Mouse (Mus musculus) adrenal gland, postnatal 36 days (tissue): ENCODE results near the gene Ifitm5. TPM values are rescaled to one million over a fixed set of nuclear protein-coding genes. Genes with fewer than 3 reads are reported as not detected.
"Not testable (repeated sequence)": the region's sequence is repeated elsewhere in the genome, so short reads cannot be mapped to it uniquely, and the experiment has no call there.

Experiments
- DNase-seq, 2 experiments: peaks; one replicate each; pipeline ENCODE4 v3.0.0; 2021; ENCODE audit warnings: mixed read lengths in 1 of 2
- long read RNA-seq, 2 experiments: library from polyadenylated mRNA; stranded (forward); transcript quantifications; one replicate each; pipeline ENCODE4 v2.0.0; 2021; ENCODE audit warnings: borderline sequencing depth in 2 of 2
- total RNA-seq, 2 experiments: library from RNA; stranded (reverse); gene quantifications; 2 replicates each; pipeline ENCODE4 v1.2.3; 2021

Ifitm5 gene
- total RNA-seq: 1 to 10 TPM in 1 of 2 experiments, under 1 TPM in 1; 0.63 to 1.7 TPM
- long read RNA-seq, experiment 1: 0 reads
- long read RNA-seq, experiment 2: 0 reads

DNA sequence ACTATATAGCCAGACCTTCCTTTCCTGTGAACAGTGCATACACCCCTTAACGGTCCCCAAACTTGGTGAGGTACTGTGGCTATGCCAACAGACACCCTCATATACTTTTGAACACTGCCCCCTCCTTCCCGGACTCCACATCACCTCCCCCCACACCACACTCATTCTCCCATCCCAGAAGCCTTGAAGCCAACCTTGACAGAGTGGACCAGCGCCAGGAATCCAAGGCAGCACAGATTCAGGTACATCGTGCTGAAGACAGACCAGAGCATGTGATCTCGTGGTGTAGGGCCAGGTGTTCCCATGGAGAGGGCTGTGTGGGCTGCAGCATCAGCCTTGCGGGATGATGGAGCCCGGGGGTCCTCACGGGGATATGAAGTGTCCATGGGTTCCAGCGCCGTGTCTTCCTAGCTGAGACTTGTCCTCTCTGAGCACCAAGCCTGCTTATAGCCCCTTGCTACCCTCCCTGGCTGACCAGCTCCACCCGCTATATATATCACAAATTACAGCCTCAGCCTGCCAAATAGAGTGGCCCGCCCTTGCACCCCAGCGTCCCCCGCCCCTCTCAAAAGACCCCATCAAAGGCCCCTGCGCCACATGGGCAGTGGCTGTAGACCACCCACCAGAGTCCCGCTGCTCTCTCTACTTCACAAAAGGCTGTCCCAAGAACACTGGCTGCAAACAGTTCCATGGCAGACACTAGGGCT lies at the start of gene Ifitm5:
TSS of gene Ifitm5 (minus strand) at position 468 of the 707 bp plus-strand sequence.
- DNase-seq: peak; percentile 67 to 72

DNA sequence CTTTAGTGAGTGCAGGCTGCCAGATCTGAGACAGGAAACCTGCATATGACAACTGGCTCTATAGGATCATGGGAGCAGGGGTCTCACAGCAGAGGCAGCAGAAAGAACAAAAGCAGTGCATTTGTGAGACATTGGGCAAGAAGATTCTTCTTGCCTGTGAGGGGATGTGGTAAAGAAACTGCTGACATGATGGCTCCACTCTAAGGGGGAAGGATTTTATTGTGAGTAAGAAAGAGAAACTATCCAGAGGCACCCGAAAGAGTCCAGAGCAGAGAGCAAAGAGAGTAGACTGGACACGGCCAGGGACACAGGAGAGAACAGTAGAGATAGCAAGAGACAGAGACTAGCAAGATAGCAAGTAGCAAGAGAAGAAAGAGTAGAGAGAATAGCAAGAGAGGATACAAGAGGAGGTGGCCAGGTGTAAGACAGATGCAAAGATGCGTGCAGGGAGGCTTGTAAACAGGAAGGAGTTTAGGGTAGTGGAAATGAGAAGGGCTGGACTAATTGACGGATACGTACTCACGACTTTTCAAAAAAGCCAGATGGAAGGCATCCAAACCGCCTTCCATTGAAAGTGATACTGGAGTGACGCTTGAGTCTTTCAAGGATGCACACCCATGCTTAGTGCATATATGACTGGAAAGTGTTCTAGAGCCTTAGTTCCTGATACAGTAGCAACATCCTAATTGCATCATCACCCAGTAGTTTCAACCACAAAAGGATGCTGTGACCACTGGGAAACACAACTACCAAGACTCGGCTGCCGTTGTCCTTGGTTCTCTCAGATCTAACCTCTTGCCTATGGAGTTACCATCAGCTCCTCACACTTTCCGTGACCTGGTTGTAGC lies 49.0 kb upstream of the Ifitm5 start:
- DNase-seq: no peak

DNA sequence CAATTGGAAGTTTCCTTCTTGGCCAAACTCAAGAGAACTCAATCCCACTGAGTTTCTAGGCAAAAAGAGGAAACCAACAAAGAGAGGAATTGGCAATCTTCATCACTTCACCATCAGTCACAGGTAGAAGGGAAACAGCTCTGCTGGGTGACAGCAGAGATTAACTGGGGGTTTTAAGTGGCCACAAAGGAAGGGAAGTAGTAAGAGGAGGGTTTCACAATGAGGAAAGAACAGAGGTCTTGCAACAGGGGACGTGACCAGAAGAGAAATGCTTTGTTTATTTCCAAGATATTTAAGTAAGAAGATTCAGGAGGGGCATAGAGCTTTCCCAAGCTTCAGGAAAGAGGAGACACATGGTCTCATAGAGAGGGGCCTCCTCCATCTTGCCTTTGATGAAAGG lies 47.7 kb upstream of the Ifitm5 start:
- DNase-seq: no peak

DNA sequence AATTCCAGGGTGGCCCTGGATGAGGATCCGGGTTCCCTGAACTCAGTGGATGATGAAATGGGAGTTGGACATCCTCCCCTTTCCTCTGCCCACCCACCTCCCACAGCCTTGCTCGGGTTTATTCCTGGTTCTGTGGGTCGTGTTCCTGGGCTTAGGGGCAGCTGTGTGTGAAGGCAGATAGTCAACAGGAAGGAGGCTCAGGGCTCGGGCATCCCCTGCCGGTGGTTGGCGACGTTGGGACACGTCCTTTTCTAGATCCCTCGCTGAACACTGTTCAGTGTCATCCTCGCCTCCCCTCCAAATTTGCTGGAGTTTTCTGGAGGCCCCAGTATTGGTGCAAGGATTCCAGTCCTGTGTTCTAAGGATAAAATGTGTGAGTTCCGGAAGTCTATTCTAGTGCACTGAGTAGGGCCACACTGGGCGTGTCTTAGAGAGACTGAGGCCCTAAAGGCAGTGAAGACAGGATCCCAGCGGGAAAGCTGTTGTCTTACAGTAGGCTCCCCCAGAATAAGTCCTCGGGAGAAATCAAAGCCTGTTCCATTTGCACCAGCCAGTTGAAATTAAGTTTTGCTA lies 41.1 kb upstream of the Ifitm5 start:
- no peak for DNase-seq

DNA sequence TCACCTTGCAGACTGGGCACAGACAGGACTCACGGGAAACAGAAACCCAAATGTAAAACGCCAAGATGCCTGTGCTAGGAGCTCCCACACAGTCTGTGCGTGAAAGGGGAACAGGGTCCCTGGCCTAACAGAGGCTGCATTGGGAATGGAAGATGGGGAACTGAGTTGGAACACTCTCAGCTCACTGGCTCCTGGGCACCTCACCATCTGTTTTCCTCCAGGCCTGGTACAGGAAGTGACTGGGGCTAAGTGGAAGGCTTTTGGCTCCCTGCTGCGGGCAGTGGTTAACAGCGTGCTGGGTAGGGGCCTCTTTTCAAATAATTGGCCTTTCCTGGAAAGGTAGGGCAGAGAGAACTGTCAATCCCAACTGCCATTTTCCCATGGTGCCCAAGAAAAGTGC lies 40.5 kb upstream of the Ifitm5 start:
- DNase-seq: no peak

DNA sequence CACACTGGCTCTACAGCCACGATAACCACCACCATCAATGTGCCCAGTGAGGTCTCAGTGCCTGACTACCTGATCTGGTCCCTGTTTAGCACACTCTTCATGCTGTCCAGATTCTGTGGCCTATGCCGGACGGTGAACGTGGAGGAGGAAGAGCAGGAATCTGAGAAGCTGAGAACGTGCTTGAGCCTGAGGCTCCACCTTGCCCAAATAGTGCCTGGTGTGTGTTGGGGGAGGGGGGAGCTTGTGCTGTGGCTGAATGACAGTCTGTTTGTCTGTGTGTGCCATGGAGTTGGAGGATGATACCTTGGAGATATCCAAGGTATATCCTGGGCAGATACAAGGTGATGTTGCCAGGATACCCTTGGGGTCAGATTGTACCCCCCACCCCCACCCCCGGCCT lies 40.1 kb upstream of the Ifitm5 start:
- DNase-seq: no peak

DNA sequence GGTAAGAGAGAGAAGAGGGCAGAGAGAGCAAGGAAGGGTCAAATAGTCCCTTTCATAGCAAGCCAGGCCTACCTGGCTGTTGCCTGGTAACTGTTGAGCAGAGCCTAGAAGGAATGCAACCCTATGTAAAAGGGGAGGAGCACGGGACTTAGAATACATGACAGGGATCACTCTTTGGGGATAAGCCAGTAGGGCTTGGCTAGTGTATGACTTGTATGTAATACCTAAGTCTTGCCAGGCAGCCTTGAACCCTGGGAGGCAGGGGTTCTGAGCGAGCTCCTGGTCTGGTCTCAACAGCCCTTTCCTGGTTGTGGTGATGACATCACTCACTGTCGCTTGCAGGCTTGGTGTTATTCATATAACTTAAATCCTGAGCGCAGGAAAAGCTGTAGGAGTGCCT lies 38.9 kb upstream of the Ifitm5 start:
- DNase-seq: no peak

DNA sequence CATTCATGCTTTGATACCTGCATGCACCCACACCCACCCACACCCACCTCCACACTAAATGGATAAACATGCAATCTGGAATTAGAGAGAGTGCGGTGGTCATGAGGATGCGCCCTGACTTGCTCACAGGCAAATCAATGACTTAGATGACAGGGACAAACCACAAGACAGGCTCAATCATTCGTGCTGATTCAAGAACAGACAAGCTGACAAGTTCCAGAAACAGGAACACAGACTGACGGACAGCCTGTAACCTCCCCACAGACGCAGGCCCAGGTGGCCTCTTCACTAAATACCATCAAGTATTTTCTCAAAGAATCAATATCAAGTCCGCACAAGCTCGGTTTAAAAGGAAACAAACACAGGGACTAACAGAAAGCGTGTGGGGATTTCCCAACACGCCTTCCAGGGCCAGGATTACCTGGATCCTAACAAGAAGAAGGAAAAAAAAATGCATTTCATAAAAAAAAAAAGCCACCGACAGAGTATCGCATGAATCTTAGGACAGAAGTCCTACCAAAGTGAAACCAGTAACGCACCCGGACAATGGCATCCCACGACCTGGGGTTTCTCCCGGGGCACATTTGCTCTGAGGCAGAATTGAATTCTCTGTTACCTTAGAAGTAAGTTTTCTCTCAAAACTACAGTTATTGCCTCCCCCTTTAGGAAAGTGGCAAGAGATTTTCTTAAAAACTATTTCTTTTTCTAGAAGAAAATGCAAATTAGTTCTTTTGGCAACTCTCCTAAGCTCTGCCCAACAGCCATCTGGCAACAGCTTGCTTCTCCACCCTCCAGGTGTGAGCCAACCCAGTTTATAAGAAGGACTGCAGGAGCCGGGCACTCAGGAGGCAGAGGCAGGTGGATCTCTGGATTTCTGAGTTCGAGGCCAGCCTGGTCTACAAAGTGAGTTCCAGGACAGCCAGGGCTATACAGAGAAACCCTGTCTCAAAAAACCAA lies 37.4 kb upstream of the Ifitm5 start:
- DNase-seq: no peak

DNA sequence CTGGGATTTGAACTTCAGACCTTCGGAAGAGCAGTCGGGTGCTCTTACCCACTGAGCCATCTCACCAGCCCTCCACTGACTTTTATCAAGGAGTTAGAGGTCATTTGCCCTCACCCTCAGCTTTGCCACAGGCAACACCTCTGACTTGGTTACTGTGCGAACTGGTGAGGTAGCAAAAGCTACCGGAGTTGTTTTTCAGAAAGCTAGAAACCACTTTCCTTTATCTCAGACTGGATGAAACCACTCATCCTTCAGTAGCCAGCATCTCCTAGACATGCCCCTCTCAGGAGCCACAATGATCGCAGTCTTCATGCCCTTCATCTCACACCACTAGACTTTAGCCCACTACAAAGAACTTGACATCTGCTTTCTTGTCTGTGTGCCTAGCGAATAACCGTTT lies 32.9 kb upstream of the Ifitm5 start:
- DNase-seq: no peak

DNA sequence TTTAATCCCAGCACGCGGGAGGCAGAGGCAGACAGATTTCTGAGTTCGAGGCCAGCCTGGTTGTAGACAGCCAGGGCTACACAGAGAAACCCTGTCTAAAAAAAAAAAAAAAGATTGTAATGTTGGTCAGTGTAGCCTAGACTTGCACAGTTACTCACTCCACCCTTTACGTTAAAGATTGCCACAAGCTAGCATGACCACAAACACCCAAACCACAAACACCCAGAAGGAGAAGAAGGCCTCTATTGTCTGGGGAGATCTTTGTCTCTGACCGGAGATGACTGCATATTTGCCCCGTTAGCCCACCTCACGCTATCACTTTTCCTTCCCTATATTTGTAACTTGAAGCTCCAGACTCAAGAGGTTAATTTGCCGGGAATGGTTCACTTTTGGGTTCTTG lies 31.6 kb upstream of the Ifitm5 start:
- no peak for DNase-seq

DNA sequence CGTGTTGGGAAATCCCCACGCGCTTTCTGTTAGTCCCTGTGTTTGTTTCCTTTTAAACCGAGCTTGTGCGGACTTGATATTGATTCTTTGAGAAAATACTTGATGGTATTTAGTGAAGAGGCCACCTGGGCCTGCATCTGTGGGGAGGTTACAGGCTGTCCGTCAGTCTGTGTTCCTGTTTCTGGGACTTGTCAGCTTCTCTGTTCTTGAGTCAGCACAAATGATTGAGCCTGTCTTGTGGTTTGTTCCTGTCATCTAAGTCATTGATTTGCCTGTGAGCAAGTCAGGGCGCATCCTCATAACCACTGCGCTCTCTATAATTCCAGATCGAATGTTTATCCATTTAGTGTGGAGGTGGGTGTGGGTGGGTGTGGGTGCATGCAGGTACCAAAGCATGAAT lies 26.6 kb upstream of the Ifitm5 start:
- DNase-seq: not testable (repeated sequence)

DNA sequence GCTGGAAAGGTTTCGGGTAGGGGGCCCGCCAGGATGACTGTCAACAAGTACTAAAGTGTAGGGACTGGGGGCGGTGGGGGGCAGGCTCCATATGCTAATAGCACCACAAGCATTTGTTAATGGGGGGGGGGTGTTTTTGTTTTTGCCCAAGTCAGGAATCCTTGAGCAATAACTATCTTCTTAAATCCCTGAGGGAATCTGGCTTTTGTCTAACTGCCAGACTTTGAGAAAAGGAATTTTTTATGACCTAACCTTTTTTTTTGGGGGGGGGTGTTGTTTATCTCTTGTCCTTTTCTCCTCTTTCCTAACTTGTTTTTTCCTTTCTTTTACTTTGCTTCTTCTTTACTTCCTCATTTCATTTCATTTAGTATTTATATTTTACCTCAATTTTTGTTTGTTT lies 25.4 kb upstream of the Ifitm5 start:
- DNase-seq: no peak

DNA sequence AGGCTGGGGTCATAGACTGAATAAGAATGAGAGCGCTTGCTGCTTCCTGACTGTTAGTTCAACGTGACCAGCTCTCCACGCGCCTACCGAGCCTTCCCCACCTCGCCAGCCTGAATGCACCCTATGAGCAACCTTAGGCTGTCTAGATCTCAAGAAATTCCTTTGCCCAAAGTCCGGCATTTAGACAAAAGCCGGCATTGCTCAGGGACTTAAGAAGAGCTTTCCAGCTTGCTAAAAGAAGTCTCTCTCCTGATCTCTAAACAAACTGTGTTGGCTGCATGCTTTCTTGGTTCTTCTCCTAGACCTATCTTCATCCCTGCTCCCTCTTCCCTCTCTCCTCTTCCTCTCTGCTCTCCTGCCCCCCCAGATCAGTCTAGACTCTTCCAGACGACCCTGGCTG lies 24.8 kb upstream of the Ifitm5 start:
- no peak for DNase-seq

DNA sequence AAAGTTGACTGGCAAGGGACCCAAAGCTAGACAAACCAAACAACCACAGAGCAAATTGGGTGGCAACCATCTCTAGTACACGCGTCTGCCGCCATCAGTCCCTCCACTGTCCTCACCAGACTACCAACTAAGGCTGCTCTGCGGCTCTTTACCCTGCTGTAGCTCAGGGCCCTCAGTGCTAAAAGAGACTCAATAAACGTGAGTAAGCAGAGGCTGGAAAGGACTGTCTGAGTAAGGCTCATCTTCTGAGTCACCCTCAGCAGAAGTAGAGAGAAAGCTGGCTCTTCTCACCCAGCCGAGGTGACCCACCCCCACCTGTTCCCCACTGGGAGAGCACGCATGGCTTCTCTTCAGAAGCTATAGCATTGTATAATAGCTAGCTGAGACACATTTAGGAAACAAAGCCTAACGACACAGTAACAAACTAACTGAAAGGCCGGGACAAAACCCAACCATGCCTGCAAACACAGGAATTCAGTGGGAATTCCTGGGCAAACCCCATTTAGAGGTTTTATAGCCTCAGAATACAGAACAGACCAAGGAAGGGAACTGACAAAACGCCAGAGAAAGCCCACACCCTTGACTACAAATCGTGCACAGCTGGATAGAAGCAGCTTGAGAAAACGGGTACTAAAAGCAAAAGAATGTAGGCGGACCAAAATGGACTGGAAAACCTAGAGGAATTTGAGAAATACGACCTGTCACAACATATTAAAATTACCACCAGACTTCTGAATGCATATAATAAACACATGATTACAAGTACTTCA lies 23.5 kb upstream of the Ifitm5 start:
- no peak for DNase-seq

DNA sequence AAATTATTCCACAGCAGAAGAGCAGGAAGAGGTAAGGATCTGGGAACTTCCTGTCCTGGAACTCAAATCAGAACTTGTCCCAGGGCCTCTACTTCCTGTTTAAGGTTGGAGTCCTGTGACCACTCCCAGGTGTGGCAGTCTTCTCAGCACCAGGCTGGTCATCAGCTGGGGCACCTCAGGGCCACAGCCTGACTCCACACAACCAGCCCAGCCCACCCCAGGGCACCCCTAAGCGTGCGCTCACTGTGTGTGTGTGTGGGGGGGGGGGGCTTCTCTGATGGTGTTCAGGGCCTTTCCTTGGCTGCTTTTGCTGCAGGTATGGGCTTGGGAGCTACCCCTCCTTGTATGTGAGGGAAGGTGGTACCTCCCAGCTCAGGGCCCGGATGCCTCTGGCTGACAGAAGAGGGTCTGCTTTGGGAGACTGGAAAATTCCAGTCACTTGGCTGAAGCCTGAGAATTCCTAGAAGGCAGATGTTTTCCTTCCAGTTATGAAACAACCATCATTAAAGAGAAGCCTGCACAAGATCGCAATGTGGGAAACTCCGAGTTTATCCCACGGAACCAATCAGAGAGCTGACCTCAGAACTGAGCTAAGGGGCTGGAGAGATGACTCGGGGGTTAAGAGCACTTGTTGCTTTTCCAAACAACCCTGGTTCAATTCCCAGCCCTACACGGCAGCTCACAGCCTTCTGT lies 21.5 kb upstream of the Ifitm5 start:
- DNase-seq: no peak

DNA sequence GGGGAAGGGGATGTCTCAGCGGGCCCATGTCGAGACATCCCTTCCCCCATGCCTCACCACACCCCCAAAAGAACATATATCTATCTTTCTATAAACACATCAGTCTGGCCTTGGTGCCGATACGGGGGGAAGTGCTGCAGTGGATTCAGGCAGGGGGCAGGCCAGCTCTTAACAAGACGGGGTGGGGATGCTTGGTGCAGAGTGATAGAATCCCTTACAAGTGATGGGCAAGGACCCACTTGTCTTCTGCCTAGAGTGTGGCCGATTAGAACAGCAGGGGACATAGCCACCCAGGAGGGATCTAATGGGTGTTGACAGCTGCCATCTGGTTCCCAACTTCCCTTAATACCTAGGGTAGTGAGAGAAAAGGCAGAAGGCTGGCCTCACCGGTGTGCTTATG lies 20.8 kb upstream of the Ifitm5 start:
- DNase-seq: no peak

DNA sequence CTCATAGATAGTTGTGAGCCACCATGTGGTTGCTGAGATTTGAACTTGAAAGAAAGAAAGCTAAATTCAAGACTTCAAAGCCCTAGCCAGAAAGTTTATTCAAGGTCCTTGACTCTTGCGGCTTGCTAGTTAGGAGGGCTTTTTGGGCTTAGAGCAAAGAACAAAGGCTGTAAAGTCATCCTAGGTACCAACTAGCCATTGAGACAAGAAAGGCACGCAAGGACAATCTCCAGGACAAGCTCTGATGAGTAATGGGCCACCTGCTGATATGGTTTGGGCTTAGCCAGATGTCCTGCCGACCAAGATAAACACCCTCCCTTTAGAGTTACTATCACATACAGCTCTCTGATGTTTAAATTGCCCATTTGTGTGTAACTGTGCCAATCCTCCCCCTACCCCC lies 18.6 kb upstream of the Ifitm5 start:
- not testable (repeated sequence) for DNase-seq

DNA sequence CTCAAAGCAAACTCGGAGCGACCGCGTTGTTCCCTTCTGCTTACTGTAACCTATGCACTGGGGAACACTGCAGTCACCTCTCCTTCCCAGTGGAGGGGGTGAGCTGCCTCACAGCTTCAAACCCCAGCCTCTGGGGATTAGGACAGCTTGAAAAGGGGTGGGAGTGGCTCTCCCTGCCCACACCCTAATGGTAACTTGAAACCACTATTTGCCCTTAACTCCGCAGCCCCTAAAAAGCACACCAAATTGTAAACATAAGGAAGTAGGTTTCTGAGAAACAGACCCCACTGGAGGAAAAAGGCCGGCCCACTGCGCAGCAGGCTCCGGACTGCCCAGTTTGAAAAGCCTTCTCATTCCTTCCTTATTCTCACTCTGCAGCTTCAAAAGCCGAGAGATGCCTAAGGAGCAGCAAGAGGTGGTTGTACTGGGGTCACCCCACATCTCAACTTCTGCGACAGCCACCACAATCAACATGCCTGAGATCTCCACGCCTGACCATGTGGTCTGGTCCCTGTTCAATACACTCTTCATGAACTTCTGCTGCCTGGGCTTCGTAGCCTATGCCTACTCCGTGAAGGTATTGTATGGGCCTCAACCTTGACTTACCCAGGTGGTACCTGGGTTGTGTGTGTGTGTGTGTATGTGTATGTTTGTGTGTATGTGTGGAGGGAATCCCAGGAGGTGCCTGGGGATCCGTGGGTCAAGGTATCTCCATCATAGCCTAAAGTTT lies 17.9 kb upstream of the Ifitm5 start:
- DNase-seq: no peak

DNA sequence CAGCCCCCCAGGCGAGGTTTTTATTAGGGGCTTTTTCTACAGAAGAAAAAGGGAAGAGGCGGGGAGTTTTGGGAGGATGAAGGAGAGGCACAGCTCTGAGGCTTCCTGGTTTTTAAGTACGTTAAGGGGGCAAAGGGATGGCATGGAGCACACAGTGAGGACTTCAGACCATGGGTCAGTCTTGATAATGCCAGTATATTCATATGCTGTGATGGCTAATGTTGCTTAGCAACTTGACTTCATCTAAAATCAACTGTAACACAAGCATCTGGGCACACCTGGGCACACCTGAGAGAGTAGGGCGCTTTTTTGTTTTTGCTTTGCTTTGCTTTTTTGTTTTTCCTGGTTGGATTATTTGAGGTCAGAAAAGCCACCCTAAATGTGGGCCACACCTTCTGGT lies 16.8 kb upstream of the Ifitm5 start, which contains the start of gene Ifitm1:
TSS of gene Ifitm1 (plus strand) at position 301 of the 400 bp plus-strand sequence.
- no peak for DNase-seq

DNA sequence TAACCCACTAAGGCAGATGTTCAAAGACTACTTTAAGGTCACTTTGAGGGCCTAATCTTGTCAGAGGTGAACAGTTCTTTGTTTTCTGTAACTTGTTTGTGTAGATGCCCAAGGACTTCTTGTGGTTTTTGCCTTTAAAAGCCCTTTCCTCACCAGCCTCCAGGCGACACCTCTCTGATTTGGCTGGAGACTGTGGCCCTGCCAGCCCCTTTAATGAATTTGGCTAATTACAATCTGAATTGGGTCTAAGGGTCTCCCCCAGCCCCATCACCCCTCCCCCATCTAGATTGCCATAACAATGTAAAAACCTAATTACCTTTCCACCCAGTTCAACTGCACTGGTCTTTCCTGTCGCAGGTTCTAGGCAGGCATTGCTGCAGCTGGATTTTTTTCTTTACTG lies 12.6 kb upstream of the Ifitm5 start:
- no peak for DNase-seq
